Mouse (Mus musculus): ENCODE measurements around the gene Hoxd8.

The Hoxd8 gene

GRCm38 (mm10) chr2:74739476-74739800, 35.0 kb downstream of the Hoxd8 start:
- in situ Hi-C loops (cut with MboI; ENCODE audit: unreplicated experiment in 2 of 2), result loop anchor here in 1 of 2 experiments (25.0 kb wide), 1 partner anchor 1273 kb away; no protein-coding TSS in a partner anchor

GRCm38 (mm10) chr2:74739869-74740268, 35.5 kb downstream of the Hoxd8 start:
- in situ Hi-C loops (cut with MboI; ENCODE audit: unreplicated experiment in 2 of 2), result loop anchor here in 1 of 2 experiments (25.0 kb wide), 1 partner anchor 1272 kb away; no protein-coding TSS in a partner anchor

DNA sequence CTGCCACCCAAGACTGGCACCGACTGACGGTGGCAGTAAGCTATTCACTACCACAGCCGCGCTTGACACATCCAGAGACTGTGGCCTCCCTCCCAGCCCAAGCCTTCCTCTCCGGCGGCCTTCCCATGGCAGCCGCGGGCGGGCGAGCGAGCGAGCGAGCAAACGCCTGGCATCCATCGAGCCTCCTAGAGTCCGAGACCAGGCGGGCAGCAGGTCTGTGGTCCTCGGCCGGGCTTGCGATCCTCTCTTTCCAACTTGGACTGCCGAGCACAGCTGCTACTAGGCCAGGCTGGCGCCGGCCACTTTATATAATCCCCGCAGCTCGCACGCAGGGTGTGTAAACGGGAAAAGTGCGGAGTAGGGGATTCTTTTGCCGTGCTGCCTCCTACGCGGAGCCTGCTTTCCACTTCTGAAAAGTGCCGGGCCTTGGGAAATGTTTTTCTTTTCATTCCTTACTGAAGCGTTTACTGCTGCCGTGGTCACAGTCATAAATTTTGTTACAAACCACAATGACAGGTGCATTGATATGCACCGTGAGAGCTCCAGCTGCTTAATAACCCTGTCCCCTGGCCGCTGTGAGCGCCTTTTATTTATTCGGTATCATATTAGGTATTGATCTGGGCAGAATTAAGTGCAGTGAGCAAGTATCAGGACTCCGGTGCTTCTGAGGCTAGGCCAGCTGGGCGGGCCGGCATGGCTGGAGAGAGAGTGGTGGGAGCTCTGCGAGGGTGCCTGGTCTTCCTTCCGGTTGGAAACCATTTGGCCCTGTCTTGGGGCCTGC, 36.1 kb downstream of the Hoxd8 start:
- in situ Hi-C loops (cut with MboI; ENCODE audit: unreplicated experiment in 2 of 2), result loop anchor here in 1 of 2 experiments (25.0 kb wide), 1 partner anchor 1272 kb away; no protein-coding TSS in a partner anchor

GRCm38 (mm10) chr2:74741252-74741978, 37.0 kb downstream of the Hoxd8 start:
- in situ Hi-C loops (cut with MboI; ENCODE audit: unreplicated experiment in 2 of 2), result loop anchor here in 1 of 2 experiments (25.0 kb wide), 1 partner anchor 1271 kb away; no protein-coding TSS in a partner anchor

DNA sequence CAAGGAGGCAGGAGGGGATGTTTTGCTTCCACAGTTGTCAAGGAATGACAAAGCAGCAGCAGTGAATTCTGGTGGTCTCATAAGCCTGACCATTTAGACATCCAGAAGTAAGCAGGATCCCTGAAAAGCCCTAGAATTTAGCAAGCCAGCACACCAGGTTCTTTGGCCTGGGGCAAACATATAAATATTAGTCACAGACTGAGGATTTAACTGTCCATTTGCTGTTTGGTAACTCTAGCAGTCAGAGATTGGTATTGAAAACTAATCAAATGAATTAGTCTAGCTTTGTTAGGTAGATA, 37.5 kb downstream of the Hoxd8 start:
- in situ Hi-C loops (cut with MboI; ENCODE audit: unreplicated experiment in 2 of 2), result loop anchor here in 1 of 2 experiments (25.0 kb wide), 1 partner anchor 1270 kb away; no protein-coding TSS in a partner anchor

- in situ Hi-C loops (cut with MboI; ENCODE audit: unreplicated experiment in 2 of 2), result loop anchor here in 1 of 2 experiments (25.0 kb wide), 1 partner anchor 1267 kb away; no protein-coding TSS in a partner anchor
Observed at GRCm38 (mm10) chr2:74745540-74746297, 41.3 kb downstream of the Hoxd8 start.

DNA sequence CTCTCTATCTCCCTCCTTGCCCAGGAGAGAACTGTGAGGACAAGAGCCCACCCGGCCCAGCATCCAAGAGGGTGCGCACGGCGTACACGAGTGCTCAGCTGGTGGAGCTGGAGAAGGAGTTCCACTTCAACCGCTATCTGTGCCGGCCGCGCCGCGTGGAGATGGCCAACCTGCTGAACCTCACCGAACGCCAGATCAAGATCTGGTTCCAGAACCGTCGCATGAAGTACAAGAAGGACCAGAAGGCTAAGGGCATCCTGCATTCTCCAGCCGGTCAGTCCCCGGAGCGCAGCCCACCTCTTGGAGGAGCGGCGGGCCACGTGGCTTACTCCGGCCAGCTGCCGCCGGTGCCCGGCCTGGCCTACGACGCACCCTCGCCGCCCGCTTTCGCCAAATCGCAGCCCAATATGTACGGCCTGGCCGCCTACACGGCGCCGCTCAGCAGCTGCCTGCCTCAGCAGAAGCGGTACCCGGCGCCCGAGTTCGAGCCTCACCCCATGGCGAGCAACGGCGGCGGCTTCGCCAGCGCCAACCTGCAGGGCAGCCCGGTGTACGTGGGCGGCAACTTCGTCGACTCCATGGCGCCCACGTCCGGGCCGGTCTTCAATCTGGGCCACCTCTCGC, 42.0 kb downstream of the Hoxd8 start:
- in situ Hi-C loops (cut with MboI; ENCODE audit: unreplicated experiment in 2 of 2), result loop anchor here in 1 of 2 experiments (25.0 kb wide), 1 partner anchor 1266 kb away; no protein-coding TSS in a partner anchor

DNA sequence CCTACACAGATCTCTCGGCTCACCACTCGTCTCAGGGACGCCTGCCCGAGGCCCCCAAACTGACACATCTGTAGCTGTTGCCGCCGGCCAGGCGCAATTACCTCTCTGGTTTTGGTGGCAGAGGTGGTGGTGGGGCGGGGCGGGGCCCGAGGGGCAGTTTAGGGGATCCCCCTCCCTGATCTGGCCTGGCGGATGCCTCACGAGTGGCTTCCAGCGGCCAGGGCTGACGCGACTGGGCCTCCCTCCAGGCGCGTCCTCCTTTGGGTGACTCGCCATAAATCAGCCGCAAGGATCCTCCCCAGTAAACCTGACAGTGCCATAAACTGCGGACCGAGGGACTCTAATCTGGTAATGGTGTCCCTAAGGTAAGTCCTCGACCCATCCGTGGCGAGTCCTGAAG, 42.6 kb downstream of the Hoxd8 start:
- in situ Hi-C loops (cut with MboI; ENCODE audit: unreplicated experiment in 2 of 2), result loop anchor here in 1 of 2 experiments (25.0 kb wide), 1 partner anchor 1265 kb away; no protein-coding TSS in a partner anchor

- in situ Hi-C loops (cut with MboI; ENCODE audit: unreplicated experiment in 2 of 2), result loop anchor here in 1 of 2 experiments (25.0 kb wide), 1 partner anchor 1265 kb away; no protein-coding TSS in a partner anchor
Observed at GRCm38 (mm10) chr2:74747661-74748141, 43.3 kb downstream of the Hoxd8 start.

DNA sequence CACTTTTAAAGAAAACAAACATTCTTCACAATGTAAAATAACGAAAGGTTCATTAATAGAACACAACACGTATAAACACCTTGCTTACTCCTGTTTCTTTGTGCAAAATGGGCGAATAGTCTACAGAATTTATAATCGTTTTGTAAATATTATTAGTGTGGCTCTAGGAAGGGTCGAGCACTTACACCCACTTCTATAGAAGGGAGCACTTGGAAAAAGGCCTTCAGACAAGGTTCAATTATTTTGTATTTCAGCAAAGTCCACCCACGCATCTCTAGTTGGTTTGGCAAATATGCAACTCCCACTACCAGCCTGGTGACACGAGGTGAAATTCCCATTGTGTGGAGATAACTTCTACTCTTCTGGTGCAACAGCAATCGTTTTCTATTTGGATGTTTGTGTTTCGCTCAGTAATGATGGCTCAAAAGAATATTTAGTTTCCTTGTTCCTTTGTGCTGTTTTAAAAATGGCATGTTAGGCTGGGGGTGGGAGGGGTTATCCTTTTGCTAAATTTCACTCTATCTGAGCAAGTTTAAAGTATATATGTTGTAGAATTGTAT, 44.1 kb downstream of the Hoxd8 start:
- in situ Hi-C loops (cut with MboI; ENCODE audit: unreplicated experiment in 2 of 2), result loop anchor here in 1 of 2 experiments (25.0 kb wide), 1 partner anchor 1264 kb away; no protein-coding TSS in a partner anchor

DNA sequence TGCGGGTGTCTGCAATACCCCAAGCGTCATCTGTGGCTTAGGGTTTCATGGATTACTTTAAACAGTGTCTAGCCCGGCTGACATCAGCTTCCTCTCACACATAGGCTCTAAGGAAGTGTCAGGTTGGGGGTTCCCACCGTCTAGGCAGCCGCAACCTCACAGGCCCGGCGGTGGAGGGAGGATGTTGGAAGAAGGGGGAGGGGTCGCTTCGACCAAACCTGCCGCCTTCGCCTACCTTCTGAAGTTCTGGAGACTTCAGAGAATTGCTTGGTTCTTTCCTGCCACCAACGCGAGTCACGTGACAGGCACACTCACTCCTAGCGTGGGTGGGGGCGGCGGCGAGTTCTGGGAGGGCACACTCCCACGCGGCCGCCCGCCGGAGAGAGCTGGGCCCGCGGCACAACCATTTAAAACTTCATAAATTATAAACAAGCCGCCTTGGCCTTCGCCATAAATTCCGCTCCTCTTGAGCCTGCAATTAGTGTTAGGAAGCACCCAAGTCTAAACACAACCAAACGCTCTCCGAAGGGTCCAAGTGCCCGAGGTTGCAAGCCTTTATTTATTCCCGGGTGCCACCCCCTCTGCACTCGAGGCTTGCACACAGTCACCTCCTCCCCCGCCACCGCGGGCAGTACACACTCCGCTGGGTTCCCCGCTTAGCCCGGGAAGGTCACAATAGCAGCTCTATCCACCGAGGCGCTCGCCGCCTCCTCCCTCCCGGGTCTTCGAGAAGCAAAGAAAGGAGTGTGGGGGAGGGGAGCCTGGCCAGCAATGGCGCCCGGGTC, 45.1 kb downstream of the Hoxd8 start:
- in situ Hi-C loops (cut with MboI; ENCODE audit: unreplicated experiment in 2 of 2), result loop anchor here in 1 of 2 experiments (25.0 kb wide), 1 partner anchor 1263 kb away; no protein-coding TSS in a partner anchor

- in situ Hi-C loops (cut with MboI; ENCODE audit: unreplicated experiment in 2 of 2), result no loop called here
Observed at GRCm38 (mm10) chr2:74750731-74751250, 46.4 kb downstream of the Hoxd8 start.

DNA sequence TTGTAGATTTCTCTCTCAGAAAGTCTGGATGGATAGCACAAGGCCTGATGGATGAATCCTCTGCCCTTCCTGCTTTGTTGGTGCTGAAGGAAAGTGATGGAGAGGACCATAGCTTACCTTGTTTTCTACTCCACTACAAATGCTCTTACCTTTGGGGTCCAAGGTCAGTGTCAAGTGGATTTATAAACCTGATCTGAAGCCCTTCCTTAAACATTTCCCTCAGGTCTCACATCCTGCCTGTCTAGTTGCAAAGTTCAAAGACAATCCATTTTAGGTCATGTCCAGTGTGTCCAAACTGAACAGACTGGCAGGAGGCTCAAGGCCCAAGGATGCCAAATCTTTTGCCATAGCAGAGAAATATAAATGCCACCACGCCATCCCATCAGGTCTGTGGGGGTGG, 47.4 kb downstream of the Hoxd8 start:
- in situ Hi-C loops (cut with MboI; ENCODE audit: unreplicated experiment in 2 of 2), result no loop called here

DNA sequence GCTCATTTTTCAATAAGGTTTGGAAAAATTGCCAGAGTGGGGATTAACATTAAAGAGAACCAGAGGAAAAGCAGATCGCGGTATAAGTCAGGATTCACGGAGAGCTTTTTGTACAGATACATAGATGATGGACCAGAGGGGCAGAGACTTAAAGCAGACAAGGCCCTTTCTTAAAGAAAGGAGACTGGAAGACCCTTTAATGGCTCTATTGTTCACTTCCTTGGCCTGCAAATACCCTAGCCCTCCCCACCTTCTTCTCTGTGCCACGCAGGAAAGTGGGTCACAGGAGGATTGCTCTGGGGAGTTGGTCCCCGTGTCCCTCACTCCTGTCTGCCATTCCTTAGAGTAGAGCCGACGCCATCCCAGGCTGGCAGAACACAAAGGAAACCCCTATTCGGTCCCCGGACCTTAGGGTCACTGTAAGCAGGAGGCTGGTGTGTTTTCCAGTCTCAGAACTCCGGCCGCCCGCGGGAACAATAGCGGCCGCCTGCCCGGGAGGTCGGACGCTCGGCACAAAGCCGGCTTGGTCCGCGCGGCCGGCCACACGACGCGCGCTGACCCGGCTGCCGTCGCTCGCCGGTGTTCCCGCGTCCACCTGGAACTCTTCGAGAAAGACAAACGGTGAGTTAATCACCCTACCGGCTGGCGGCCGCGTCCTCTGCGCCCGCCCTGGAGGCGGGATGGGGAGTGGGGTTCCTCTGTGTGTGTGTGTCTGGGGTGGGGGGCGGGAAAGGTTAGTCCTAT, 48.2 kb downstream of the Hoxd8 start:
- in situ Hi-C loops (cut with MboI; ENCODE audit: unreplicated experiment in 2 of 2), result no loop called here

DNA sequence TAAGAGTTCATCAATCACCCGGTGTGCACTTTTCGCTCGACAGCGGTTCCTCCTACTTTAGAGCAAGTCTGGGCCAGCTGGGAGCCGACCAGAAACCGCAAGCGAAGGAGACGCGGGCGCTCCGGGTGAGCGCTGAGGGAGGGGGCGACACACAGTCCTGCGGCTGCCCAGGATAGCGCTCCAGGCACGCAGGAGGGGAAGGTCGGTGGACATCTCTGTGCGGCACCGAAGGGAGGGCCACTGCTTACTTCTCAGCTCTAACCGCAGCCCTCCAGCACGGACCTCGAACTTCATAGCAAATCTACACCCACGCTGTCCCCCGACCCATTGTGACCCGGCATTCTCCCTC, 48.7 kb downstream of the Hoxd8 start:
- in situ Hi-C loops (cut with MboI; ENCODE audit: unreplicated experiment in 2 of 2), result no loop called here

- in situ Hi-C loops (cut with MboI; ENCODE audit: unreplicated experiment in 2 of 2), result no loop called here
Observed at GRCm38 (mm10) chr2:74753711-74754110, 49.3 kb downstream of the Hoxd8 start.
